Mouse (Mus musculus) ES-E14 (cell line): ENCODE data around the gene Fcgr1. TPM values are rescaled to one million over a fixed set of nuclear protein-coding genes. Genes with fewer than 3 reads are reported as not detected.
"Not testable (repeated sequence)": the region's sequence is repeated elsewhere in the genome, so short reads cannot be mapped to it uniquely, and the experiment has no call there.

Experiments used
- DNase-seq: peaks from one replicate; pipeline ENCODE4 v3.0.0-alpha.2; 2013; ENCODE audit warnings: low read depth, low spot score
- H3K27ac ChIP-seq: 2 replicates; pipeline ENCODE4 v1.5.1; 2012; ENCODE audit warnings: low read depth, mild to moderate bottlenecking, low read length, moderate library complexity, mixed read lengths; ENCODE audit not compliant: poor library complexity, insufficient read depth, severe bottlenecking
- H3K36me3 ChIP-seq: 2 replicates; pipeline ENCODE4 v1.6.1; 2012; ENCODE audit warnings: mild to moderate bottlenecking, low read length, moderate library complexity, mixed read lengths; ENCODE audit not compliant: control insufficient read depth, poor library complexity, insufficient read depth, severe bottlenecking
- H3K4me1 ChIP-seq, 2 experiments: fragments of 150-350 bp in 1 of 2; sonication (generic) in 1 of 2; 2 replicates each; pipeline ENCODE4 v1.6.1; 2012; ENCODE audit warnings: low read length in 2 of 2, mild to moderate bottlenecking in 1 of 2, mixed read lengths in 1 of 2; ENCODE audit not compliant: control insufficient read depth in 2 of 2, insufficient read depth in 2 of 2, poor library complexity in 1 of 2
- H3K4me3 ChIP-seq, 2 experiments: fragments of 150-350 bp in 1 of 2; sonication (generic) in 1 of 2; 2 replicates each; pipeline ENCODE4 v1.5.1; 2012; ENCODE audit warnings: low read length in 2 of 2, low read depth in 1 of 2, mild to moderate bottlenecking in 1 of 2, mixed read lengths in 1 of 2; ENCODE audit not compliant: insufficient read depth in 1 of 2, poor library complexity in 1 of 2, severe bottlenecking in 1 of 2
- H3K9ac ChIP-seq: 2 replicates; pipeline ENCODE4 v1.6.1; 2012; ENCODE audit warnings: low read depth, mild to moderate bottlenecking, low read length, mixed read lengths; ENCODE audit not compliant: poor library complexity, insufficient read depth, severe bottlenecking
- H3K9me3 ChIP-seq: fragments of 150-350 bp; sonication (generic); 2 replicates; pipeline ENCODE4 v1.6.1; 2012; ENCODE audit warnings: low read depth, mild to moderate bottlenecking, low read length; ENCODE audit not compliant: control insufficient read depth, insufficient read depth
- CHD2 ChIP-seq: IDR thresholded peaks from 2 replicates; pipeline ENCODE4 v1.6.1; 2014; ENCODE audit warnings: mild to moderate bottlenecking, low read depth, low read length, inconsistent platforms
- HCFC1 ChIP-seq: IDR thresholded peaks from 2 replicates; pipeline ENCODE4 v1.6.1; 2012; ENCODE audit warnings: low read length, inconsistent platforms, borderline replicate concordance; ENCODE audit not compliant: insufficient read depth
- MAFK ChIP-seq: IDR thresholded peaks from 2 replicates; pipeline ENCODE4 v1.6.1; 2014; ENCODE audit warnings: mild to moderate bottlenecking, low read depth, low read length, inconsistent platforms; ENCODE audit not compliant: insufficient read depth
- ZC3H11A ChIP-seq: IDR thresholded peaks from 2 replicates; pipeline ENCODE4 v1.6.1; 2012; ENCODE audit warnings: low read depth, mild to moderate bottlenecking, inconsistent platforms, low read length, borderline replicate concordance
- ZNF384 ChIP-seq: IDR thresholded peaks from 2 replicates; pipeline ENCODE4 v1.6.1; 2012; ENCODE audit warnings: low read depth, low read length, inconsistent platforms
- in situ Hi-C, 2 experiments: fragments of 600-800 bp; cut with MboI; formaldehyde crosslinking; loops; one replicate each; pipeline ENCODE4 v1.15.1; 2025; ENCODE audit warnings: low sequenced_read_pairs in 2 of 2, inconsistent platforms in 1 of 2; ENCODE audit not compliant: unreplicated experiment in 2 of 2
- total RNA-seq: library from RNA; depleted of rRNA; stranded (reverse); fragments of 300-350 nt; gene quantifications from 2 replicates; pipeline ENCODE4 v1.2.3, GENCODE M21; 2012

Gene Fcgr1
- total RNA-seq, 1 experiment = not detected

DNA sequence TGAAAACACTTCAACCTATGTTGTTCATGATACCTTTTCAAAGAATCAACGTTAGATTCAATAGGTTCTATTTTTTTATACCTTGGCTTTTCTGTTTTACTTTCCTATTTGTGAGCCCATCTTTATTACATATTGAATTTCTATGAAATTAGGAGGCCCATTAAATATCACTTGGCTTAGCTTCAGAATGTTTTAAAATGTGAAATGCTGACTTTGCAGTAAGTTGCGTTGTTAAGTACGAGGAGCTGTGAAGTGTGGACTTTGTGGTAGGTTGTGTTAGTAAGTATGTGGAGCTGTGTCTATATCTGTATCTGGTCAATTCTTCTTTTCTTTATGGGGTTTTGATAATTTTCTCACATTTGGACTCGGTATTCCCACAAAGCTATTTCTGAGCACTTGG is 4.6 kb upstream of the Fcgr1 start:
- in situ Hi-C loops = no loop called here
- Histone ChIP-seq H3K9me3 (no peaks in the 10 kb centered on the region), H3K4me3 (no peak overlapping the region), H3K4me1 (peaks cover 0 to 2% of the 10 kb centered on the region in 2 experiments; a peak in 1 of 4 replicates), H3K9ac (no peak overlapping the region), H3K27ac (no peak overlapping the region), H3K36me3 (no peaks in the 10 kb centered on the region)
- no peak for DNase-seq
- TF ChIP-seq MAFK (peak; percentile 63), ZC3H11A (no peak), ZNF384 (no peak)

DNA sequence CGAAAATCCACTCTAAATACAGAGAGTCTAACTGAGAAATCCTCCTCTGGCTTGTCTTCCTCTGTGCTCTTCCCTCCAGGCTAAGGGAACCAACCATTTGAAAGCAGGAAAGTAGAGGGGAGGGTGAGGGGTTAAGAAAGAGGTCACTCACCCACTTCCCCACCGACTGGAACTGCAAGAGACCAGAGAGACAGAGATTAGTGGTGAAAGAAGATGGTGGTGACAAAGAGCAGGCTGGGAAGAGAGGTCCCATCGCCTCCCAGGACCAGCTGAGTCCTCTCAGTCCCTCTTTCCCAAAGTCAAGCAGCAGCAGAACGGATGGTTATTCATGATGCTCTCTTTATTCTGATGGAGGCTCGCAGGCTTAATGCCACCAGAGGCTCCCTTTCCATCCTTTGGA is 401 bp downstream of the Fcgr1 start:
- Histone ChIP-seq H3K36me3 (no peaks in the 10 kb centered on the region), H3K9ac (no peak overlapping the region), H3K27ac (no peak overlapping the region), H3K9me3 (no peaks in the 10 kb centered on the region), H3K4me3 (no peak overlapping the region), H3K4me1 (peaks cover 0 to 7% of the 10 kb centered on the region in 2 experiments; a peak in 1 of 4 replicates)
- in situ Hi-C loops = no loop called here
- no peak for DNase-seq
- TF ChIP-seq CHD2 = no peak
- TF ChIP-seq ZNF384 = no peak
- TF ChIP-seq MAFK = no peak
- TF ChIP-seq HCFC1 = no peak
- no peak for TF ChIP-seq ZC3H11A

DNA sequence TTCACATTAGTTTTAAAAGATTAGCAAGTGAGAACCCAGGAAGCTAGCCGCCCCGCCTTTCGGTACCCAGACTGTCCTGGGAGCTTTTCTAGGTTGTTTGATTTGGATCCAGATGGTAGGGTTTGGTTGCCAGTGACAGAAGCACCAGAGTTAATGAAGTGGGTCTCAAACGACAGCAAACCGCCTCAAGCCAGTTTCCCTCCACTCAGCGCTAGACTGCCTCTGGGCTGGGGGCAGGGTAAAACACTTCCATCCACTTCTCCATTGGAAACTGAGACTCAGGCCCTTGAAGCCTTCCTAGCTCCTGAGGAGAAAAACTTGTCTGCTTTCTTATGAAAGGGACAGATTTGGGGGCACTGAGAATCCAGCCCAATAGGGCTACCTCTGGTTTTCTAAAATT is 1.1 kb downstream of the Fcgr1 start:
- TF ChIP-seq CHD2 (no peak), ZNF384 (no peak), MAFK (no peak), HCFC1 (no peak), ZC3H11A (no peak)
- H3K9me3 ChIP-seq = peaks cover 2% of the 10 kb centered on the region; the same call in 1 of the 2 replicates
- no peak overlapping the region for H3K9ac ChIP-seq
- peaks cover 0 to 7% of the 10 kb centered on the region in 2 experiments; a peak in 1 of 4 replicates for H3K4me1 ChIP-seq
- peak; percentile 37 for DNase-seq
- no peak overlapping the region for H3K4me3 ChIP-seq
- in situ Hi-C loops = no loop called here
- H3K36me3 ChIP-seq = no peaks in the 10 kb centered on the region
- no peak overlapping the region for H3K27ac ChIP-seq

DNA sequence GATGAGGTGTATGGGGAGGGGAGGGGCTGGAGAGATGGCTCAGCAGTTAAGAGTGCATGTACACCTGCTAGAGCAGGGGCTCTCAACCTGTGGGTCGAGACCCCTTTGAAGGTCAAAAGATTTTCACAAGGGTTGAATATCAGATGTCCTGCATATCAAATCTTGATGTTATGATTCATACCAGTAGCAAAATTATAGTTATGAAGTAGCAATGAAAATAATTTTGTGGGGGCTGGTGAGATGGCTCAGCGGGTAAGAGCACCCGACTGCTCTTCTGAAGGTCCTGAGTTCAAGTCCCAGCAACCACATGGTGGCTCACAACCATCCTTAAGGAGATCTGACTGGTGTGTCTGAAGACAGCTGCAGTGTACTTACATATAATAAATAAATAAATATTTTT is 3.0 kb downstream of the Fcgr1 start:
- H3K27ac ChIP-seq, H3K9ac ChIP-seq, in situ Hi-C loops, H3K4me1 ChIP-seq, H3K9me3 ChIP-seq, H3K4me3 ChIP-seq, H3K36me3 ChIP-seq, DNase-seq: not testable (repeated sequence)

DNA sequence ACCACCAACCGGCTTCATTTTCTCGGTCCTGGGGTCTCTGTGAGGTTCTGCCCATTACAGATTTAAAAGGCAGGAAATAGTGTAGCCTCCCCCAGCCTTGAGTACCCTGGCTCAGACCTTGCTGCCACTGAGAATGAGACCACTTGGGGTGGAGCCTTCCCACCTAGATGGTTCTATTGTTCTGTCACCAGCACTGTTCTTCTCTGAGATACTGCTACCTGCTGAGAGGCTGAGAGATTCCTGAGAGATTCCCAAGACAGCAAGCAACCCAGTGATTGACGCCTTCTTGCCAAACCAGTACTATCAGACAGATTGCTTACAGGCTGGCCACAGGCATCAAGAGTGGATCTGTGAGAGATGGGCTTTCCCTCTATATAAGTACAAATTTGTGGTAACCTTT is 4.6 kb downstream of the Fcgr1 start:
- Histone ChIP-seq H3K36me3 (no peaks in the 10 kb centered on the region), H3K9me3 (peaks cover 2% of the 10 kb centered on the region; the same call in 1 of the 2 replicates), H3K4me3 (no peak overlapping the region), H3K27ac (no peak overlapping the region), H3K9ac (no peak overlapping the region), H3K4me1 (peaks cover 0 to 8% of the 10 kb centered on the region in 2 experiments; a peak in 1 of 4 replicates)
- in situ Hi-C loops = no loop called here
- no peak for DNase-seq
- TF ChIP-seq HCFC1 (no peak), MAFK (no peak), ZNF384 (no peak), CHD2 (no peak), ZC3H11A (no peak)
